Mouse (Mus musculus): ENCODE measurements around the gene Nos1. TPM values are rescaled to one million over a fixed set of nuclear protein-coding genes. Genes with fewer than 3 reads are reported as not detected.

Nos1 gene
- polyA plus RNA-seq, 1 experiment, result not detected

GRCm38 (mm10) chr5:117825336-117825735 lies 44.5 kb downstream of the Nos1 start:
- TF ChIP-seq GATA1 (IDR thresholded peaks at IDR 0.05; ENCODE audit: low read length) (no peak), TAL1 (IDR thresholded peaks at IDR 0.05; ENCODE audit: low read length) (no peak)
- H3K36me3 ChIP-seq (ENCODE audit: control insufficient read depth), result no peaks in the 10 kb centered on the region
- H3K27me3 ChIP-seq (ENCODE audit: control insufficient read depth), result no peaks in the 10 kb centered on the region
- peaks cover 8% of the 10 kb centered on the region; the same call in 1 of the 2 replicates for H3K9me3 ChIP-seq (ENCODE audit: control insufficient read depth, low read length)
- no peak overlapping the region for H3K4me3 ChIP-seq (replicated peaks)
- H3K4me1 ChIP-seq (ENCODE audit: control insufficient read depth), result no peaks in the 10 kb centered on the region

GRCm38 (mm10) chr5:117827366-117827765 lies 46.5 kb downstream of the Nos1 start:
- no peaks in the 10 kb centered on the region for H3K27me3 ChIP-seq (ENCODE audit: control insufficient read depth)
- no peak for TF ChIP-seq TAL1 (IDR thresholded peaks at IDR 0.05; ENCODE audit: low read length)
- TF ChIP-seq GATA1 (IDR thresholded peaks at IDR 0.05; ENCODE audit: low read length), result no peak
- H3K36me3 ChIP-seq (ENCODE audit: control insufficient read depth), result no peaks in the 10 kb centered on the region
- no peaks in the 10 kb centered on the region for H3K4me1 ChIP-seq (ENCODE audit: control insufficient read depth)
- H3K4me3 ChIP-seq (replicated peaks), result no peak overlapping the region
- H3K9me3 ChIP-seq (ENCODE audit: control insufficient read depth, low read length), result peaks cover 8% of the 10 kb centered on the region; the same call in 1 of the 2 replicates

- Histone ChIP-seq H3K9me3 (ENCODE audit: control insufficient read depth, low read length) (0 out of 2 replicates have a peak, but pooled peaks cover 2% of the 10 kb centered on the region), H3K27me3 (ENCODE audit: control insufficient read depth) (peaks cover 11% of the 10 kb centered on the region), H3K4me1 (ENCODE audit: control insufficient read depth) (no peaks in the 10 kb centered on the region), H3K4me3 (replicated peaks) (no peak overlapping the region), H3K36me3 (ENCODE audit: control insufficient read depth) (no peaks in the 10 kb centered on the region)
- TF ChIP-seq TAL1 (IDR thresholded peaks at IDR 0.05; ENCODE audit: low read length) (no peak), GATA1 (IDR thresholded peaks at IDR 0.05; ENCODE audit: low read length) (no peak)
Observed at GRCm38 (mm10) chr5:117836930-117837329, 56.1 kb downstream of the Nos1 start.

- no peak for TF ChIP-seq GATA1 (IDR thresholded peaks at IDR 0.05; ENCODE audit: low read length)
- TF ChIP-seq TAL1 (IDR thresholded peaks at IDR 0.05; ENCODE audit: low read length), result no peak
- H3K4me1 ChIP-seq (ENCODE audit: control insufficient read depth), result no peaks in the 10 kb centered on the region
- H3K9me3 ChIP-seq (ENCODE audit: control insufficient read depth, low read length), result 0 out of 2 replicates have a peak, but pooled peaks cover 2% of the 10 kb centered on the region
- H3K36me3 ChIP-seq (ENCODE audit: control insufficient read depth), result no peaks in the 10 kb centered on the region
- H3K4me3 ChIP-seq (replicated peaks), result no peak overlapping the region
- peaks cover 19% of the 10 kb centered on the region for H3K27me3 ChIP-seq (ENCODE audit: control insufficient read depth)
Observed at GRCm38 (mm10) chr5:117837731-117838130, 56.9 kb downstream of the Nos1 start.

- Histone ChIP-seq H3K36me3 (ENCODE audit: control insufficient read depth) (no peaks in the 10 kb centered on the region), H3K4me1 (ENCODE audit: control insufficient read depth) (no peaks in the 10 kb centered on the region), H3K9me3 (ENCODE audit: control insufficient read depth, low read length) (no peaks in the 10 kb centered on the region), H3K4me3 (replicated peaks) (no peak overlapping the region), H3K27me3 (ENCODE audit: control insufficient read depth) (peaks cover 27% of the 10 kb centered on the region)
- TF ChIP-seq GATA1 (IDR thresholded peaks at IDR 0.05; ENCODE audit: low read length) (no peak), TAL1 (IDR thresholded peaks at IDR 0.05; ENCODE audit: low read length) (no peak)
Observed at GRCm38 (mm10) chr5:117839501-117839900, 58.7 kb downstream of the Nos1 start.

GRCm38 (mm10) chr5:117840203-117840602 lies 59.4 kb downstream of the Nos1 start:
- H3K4me3 ChIP-seq (replicated peaks), result no peak overlapping the region
- no peaks in the 10 kb centered on the region for H3K9me3 ChIP-seq (ENCODE audit: control insufficient read depth, low read length)
- H3K4me1 ChIP-seq (ENCODE audit: control insufficient read depth), result no peaks in the 10 kb centered on the region
- H3K36me3 ChIP-seq (ENCODE audit: control insufficient read depth), result no peaks in the 10 kb centered on the region
- peaks cover 27% of the 10 kb centered on the region for H3K27me3 ChIP-seq (ENCODE audit: control insufficient read depth)
- TF ChIP-seq TAL1 (IDR thresholded peaks at IDR 0.05; ENCODE audit: low read length) (no peak), GATA1 (IDR thresholded peaks at IDR 0.05; ENCODE audit: low read length) (no peak)

- Histone ChIP-seq H3K27me3 (ENCODE audit: control insufficient read depth) (peaks cover 27% of the 10 kb centered on the region), H3K9me3 (ENCODE audit: control insufficient read depth, low read length) (no peaks in the 10 kb centered on the region), H3K4me1 (ENCODE audit: control insufficient read depth) (no peaks in the 10 kb centered on the region), H3K4me3 (replicated peaks) (no peak overlapping the region), H3K36me3 (ENCODE audit: control insufficient read depth) (no peaks in the 10 kb centered on the region)
- TF ChIP-seq GATA1 (IDR thresholded peaks at IDR 0.05; ENCODE audit: low read length) (no peak), TAL1 (IDR thresholded peaks at IDR 0.05; ENCODE audit: low read length) (no peak)
Observed at GRCm38 (mm10) chr5:117840988-117841387, 60.2 kb downstream of the Nos1 start.

GRCm38 (mm10) chr5:117841651-117842347 lies 61.0 kb downstream of the Nos1 start:
- Histone ChIP-seq H3K9me3 (ENCODE audit: control insufficient read depth, low read length) (no peaks in the 10 kb centered on the region), H3K36me3 (ENCODE audit: control insufficient read depth) (no peaks in the 10 kb centered on the region), H3K27me3 (ENCODE audit: control insufficient read depth) (peaks cover 27% of the 10 kb centered on the region), H3K4me1 (ENCODE audit: control insufficient read depth) (no peaks in the 10 kb centered on the region), H3K4me3 (replicated peaks) (no peak overlapping the region)
- TF ChIP-seq TAL1 (IDR thresholded peaks at IDR 0.05; ENCODE audit: low read length) (no peak), GATA1 (IDR thresholded peaks at IDR 0.05; ENCODE audit: low read length) (no peak)

- Histone ChIP-seq H3K9me3 (ENCODE audit: control insufficient read depth, low read length) (no peaks in the 10 kb centered on the region), H3K4me3 (replicated peaks) (no peak overlapping the region), H3K36me3 (ENCODE audit: control insufficient read depth) (no peaks in the 10 kb centered on the region), H3K4me1 (ENCODE audit: control insufficient read depth) (no peaks in the 10 kb centered on the region), H3K27me3 (ENCODE audit: control insufficient read depth) (peaks cover 27% of the 10 kb centered on the region)
- TF ChIP-seq TAL1 (IDR thresholded peaks at IDR 0.05; ENCODE audit: low read length), result no peak
- TF ChIP-seq GATA1 (IDR thresholded peaks at IDR 0.05; ENCODE audit: low read length), result no peak
Observed at GRCm38 (mm10) chr5:117842699-117843098, 61.9 kb downstream of the Nos1 start.

All from erythroblast, embryonic 14.5 days (primary cell).